Mouse (Mus musculus): ENCODE results near the gene Actl10. TPM values are rescaled to one million over a fixed set of nuclear protein-coding genes. Genes with fewer than 3 reads are reported as not detected.

Actl10 gene
- polyA plus RNA-seq, 1 experiment from 2014 or later = 0.55 TPM

DNA sequence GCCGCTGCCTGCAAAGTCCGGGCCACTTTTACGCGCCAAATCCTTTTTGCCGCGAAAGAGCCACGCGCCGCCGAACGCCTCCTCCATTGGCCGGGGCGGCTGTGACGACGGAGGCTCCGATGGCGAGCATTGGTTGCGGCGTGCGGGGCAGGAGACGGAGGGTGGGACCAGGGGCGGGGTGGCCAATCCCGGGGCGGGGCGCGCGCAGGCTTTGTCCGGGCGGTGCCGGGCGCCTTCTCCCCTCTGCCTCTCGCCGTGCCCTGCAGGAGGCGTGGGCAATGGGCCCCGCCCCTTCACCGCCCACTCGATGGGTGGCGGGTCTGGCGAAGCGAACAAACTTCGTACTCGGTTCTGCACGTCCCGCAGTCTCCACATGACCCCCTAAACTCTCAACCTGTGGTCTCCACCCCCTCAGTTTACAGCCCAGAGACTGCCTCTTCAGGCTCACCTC lies 18.3 kb downstream of the Actl10 start, which contains the start of gene E2f1:
Gene E2f1 (minus strand): TSS at position 57 of the 451 bp plus-strand sequence.
- H3K4me1 ChIP-seq (replicated peaks) = peaks cover 61% of the 10 kb centered on the region
- H3K27ac ChIP-seq = peak within 1 kb of the TSS; percentile 84
- WGBS = under 1% methylated on average over 44 of the region's 44 CpGs
- H3K4me2 ChIP-seq (replicated peaks) = peak within 1 kb of the TSS; percentile 90
- peak within 1 kb of the TSS; percentile 80 for H3K4me3 ChIP-seq (replicated peaks)
- peak; percentile 98 for ATAC-seq
- H3K27me3 ChIP-seq = no peaks in the 10 kb centered on the region
- H3K36me3 ChIP-seq = no peaks in the 10 kb centered on the region
- no peaks in the 10 kb centered on the region for H3K9me3 ChIP-seq
- H3K9ac ChIP-seq (replicated peaks) = peak within 1 kb of the TSS; percentile 75

DNA sequence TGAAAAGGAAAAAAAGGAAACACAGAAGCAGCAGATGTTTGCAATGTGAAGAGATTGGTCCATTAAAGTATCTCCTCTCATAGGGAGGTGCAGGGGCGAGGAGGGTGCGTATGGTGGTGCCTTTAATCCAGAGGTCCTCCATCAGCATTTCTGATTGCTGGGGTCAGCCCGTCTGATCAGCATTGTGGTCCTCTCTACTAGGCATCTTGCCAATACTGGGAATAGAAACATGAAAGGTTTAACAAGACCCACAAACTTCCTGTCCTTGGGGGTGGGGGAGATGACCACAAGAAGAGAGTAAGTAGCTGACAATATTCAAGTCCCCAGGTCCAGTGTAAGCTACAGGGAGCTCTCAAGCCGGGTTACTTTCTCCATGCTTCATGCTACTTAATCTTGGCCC lies 19.1 kb downstream of the Actl10 start:
- Histone ChIP-seq H3K36me3 (no peaks in the 10 kb centered on the region), H3K27me3 (no peaks in the 10 kb centered on the region), H3K27ac (no peak overlapping the region; the same call in 1 of the 2 replicates), H3K9ac (replicated peaks) (0 out of 2 replicates have a peak overlapping the region, but pooled peaks have one; percentile 66), H3K4me2 (replicated peaks) (peak overlapping the region; percentile 90; the same call in 1 of the 2 replicates), H3K4me3 (replicated peaks) (peak overlapping the region; percentile 80; the same call in 1 of the 2 replicates), H3K4me1 (replicated peaks) (peaks cover 53% of the 10 kb centered on the region), H3K9me3 (no peaks in the 10 kb centered on the region)
- no peak for ATAC-seq
- WGBS = 77% methylated on average over 4 of the region's 4 CpGs

DNA sequence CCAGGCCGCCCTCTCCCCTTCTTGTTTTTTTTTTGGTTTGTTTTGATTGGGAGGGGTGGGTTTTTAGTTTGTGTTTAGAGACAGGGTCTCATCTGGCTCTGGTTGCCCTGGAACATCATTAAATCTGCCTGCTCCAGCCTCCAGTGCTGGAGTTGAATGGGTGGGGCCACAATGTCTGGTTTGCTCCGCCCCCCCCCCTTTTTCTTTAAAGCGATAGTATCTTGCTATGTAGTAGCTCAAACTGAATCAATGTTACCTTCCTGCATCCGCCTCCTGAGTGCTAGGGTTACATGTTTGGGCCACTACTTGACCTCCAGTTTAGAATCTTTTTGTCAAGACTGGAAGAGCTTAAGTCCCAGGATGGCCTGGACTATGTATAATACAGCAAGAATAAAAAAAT lies 19.7 kb downstream of the Actl10 start:
- WGBS = 84% methylated on average over 4 of the region's 4 CpGs
- Histone ChIP-seq H3K27me3 (no peaks in the 10 kb centered on the region), H3K36me3 (no peaks in the 10 kb centered on the region), H3K9me3 (no peaks in the 10 kb centered on the region), H3K4me3 (replicated peaks) (no peak overlapping the region), H3K4me1 (replicated peaks) (peaks cover 49% of the 10 kb centered on the region), H3K4me2 (replicated peaks) (no peak overlapping the region), H3K27ac (peak overlapping the region; percentile 11; the same call in 1 of the 2 replicates), H3K9ac (replicated peaks) (no peak overlapping the region)
- no peak for ATAC-seq

DNA sequence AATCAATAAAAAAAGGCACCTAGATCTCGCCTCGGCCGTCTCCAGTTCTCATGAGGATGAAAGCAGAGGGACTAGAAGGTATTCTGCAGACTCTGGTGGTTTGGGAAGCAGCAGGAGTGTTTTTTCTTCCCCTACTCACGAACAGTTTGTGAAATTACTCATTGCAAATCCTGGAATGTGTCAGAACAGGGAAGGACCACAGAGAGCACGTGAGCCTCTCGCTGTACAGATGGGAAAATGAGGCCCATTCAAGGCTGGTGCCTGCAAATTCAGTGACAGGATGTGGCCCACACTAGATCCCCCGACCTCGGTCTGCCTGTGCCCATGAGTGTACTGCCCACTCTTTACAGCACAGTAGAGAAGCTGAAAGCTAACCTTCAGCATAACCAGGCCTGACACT lies 20.4 kb downstream of the Actl10 start:
- Histone ChIP-seq H3K9me3 (no peaks in the 10 kb centered on the region), H3K4me2 (replicated peaks) (no peak overlapping the region), H3K4me3 (replicated peaks) (no peak overlapping the region), H3K27me3 (no peaks in the 10 kb centered on the region), H3K9ac (replicated peaks) (0 out of 2 replicates have a peak overlapping the region, but pooled peaks have one; percentile 19), H3K36me3 (no peaks in the 10 kb centered on the region), H3K27ac (no peak overlapping the region), H3K4me1 (replicated peaks) (peaks cover 49% of the 10 kb centered on the region)
- 81% methylated on average over 8 of the region's 8 CpGs for WGBS
- ATAC-seq = no peak

DNA sequence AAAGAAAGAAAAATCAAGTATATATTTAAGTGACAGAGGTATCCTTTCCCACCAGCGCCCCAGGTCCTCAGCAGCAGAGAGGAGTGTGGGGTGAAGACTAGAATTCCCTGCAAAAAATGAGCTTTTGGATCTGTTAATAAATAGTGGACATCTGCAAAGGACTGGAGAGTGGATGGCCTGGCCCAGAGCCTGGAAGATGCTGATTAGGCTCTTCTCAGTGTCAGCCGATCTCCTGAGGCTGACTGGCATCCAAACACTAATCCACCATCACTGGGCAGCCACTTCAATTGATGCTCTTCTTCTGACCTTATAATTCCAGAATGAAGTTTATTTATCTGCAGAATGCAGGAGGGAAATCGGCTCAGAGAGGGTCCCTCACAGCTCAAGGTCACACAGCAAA lies 21.4 kb downstream of the Actl10 start:
- Histone ChIP-seq H3K4me2 (replicated peaks) (no peak overlapping the region), H3K27ac (no peak overlapping the region), H3K36me3 (no peaks in the 10 kb centered on the region), H3K9ac (replicated peaks) (no peak overlapping the region), H3K4me3 (replicated peaks) (no peak overlapping the region), H3K27me3 (no peaks in the 10 kb centered on the region), H3K9me3 (no peaks in the 10 kb centered on the region), H3K4me1 (replicated peaks) (peaks cover 49% of the 10 kb centered on the region)
- 70% methylated on average over 3 of the region's 3 CpGs for WGBS
- ATAC-seq = no peak

DNA sequence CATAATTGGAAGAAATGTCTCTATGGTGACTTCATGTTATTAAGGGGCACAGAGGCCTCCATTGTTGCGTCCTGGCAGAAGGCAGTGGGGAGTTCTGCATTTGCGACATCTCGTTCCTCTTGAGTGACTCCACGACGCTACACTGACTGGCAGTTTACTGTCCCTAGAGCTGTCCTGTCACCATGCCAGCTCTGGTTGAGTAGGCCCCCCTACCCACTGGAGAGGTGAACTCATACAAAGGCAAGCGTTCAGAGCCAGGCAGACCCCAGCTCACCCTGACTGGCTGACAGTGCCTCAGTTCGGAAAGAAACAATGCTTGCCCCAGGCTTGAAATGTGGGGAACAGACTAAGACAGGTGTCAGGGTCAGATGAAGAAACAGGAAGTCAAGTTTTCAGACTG lies 22.7 kb downstream of the Actl10 start:
- Histone ChIP-seq H3K9me3 (no peaks in the 10 kb centered on the region), H3K4me3 (replicated peaks) (no peak overlapping the region), H3K4me1 (replicated peaks) (peaks cover 37% of the 10 kb centered on the region), H3K9ac (replicated peaks) (no peak overlapping the region), H3K27me3 (no peaks in the 10 kb centered on the region), H3K27ac (0 out of 2 replicates have a peak overlapping the region, but pooled peaks have one; percentile 2), H3K36me3 (no peaks in the 10 kb centered on the region), H3K4me2 (replicated peaks) (no peak overlapping the region)
- WGBS = 46% methylated on average over 7 of the region's 7 CpGs
- no peak for ATAC-seq

DNA sequence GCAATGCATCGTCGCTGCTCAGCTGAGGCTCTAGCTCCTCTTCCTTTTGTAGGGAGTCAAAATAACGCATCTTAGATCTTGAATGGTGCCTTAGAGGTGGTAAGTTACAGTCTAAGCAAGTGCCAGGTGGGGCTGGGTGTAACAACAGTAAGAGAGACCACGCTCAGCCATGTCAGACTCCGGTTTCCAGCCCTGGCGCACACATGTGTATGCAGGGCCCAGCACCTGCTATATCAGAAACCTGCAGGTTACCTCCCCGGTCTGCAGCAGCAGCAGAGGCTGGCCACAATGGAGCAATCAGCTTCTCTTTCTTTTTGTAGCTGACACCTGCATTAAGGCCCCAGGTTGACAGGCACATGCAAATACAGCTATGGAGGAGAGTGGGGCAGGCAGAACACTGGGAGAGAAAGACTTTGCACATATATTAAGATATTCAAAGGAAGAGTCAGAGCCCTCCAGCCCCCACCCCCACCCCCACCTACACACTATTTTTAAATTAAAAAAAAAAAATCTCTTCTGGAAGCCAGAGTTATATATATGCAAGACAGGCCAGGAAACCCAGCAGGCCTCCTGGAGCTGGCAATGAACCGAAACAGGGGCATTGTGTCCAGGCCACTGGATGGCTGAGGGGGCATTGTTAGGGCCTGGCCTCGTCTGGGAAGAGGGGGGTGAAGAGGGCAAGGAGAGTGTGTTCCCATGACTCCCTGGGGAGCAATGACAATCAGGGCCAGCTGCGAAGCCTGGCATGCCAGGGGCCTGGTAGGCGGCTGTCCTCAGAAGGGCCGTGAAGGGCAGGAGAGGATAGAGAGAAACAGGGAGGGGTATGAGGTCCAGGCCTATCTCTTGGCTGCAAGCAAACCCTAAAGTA lies 25.5 kb downstream of the Actl10 start:
- peak overlapping the region; percentile 76 for H3K27ac ChIP-seq
- H3K4me2 ChIP-seq (replicated peaks) = no peak overlapping the region
- no peaks in the 10 kb centered on the region for H3K36me3 ChIP-seq
- H3K9me3 ChIP-seq = no peaks in the 10 kb centered on the region
- H3K4me3 ChIP-seq (replicated peaks) = no peak overlapping the region
- WGBS = 18% methylated on average over 12 of the region's 12 CpGs
- 0 out of 2 replicates have a peak overlapping the region, but pooled peaks have one; percentile 42 for H3K9ac ChIP-seq (replicated peaks)
- peak; percentile 85 for ATAC-seq
- H3K4me1 ChIP-seq (replicated peaks) = peaks cover 27% of the 10 kb centered on the region
- no peaks in the 10 kb centered on the region for H3K27me3 ChIP-seq

DNA sequence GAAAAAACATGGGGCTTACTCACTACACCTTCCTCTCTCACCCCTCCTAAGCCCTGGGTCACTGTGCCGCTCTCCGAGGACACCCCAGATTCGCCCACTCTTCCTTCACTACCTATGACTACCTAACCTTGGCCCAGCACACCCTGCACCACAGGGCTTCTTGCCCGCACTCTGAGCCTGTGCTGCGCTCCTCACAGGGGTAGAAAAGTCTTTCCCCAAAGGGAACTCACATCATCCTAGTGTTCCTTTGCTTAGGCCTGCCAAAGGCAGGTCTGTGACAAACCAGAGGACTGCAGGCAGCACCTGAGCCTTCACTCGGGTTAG lies 26.1 kb downstream of the Actl10 start:
- H3K27ac ChIP-seq = peak overlapping the region; percentile 76
- no peak overlapping the region for H3K4me2 ChIP-seq (replicated peaks)
- H3K4me3 ChIP-seq (replicated peaks) = no peak overlapping the region
- H3K27me3 ChIP-seq = no peaks in the 10 kb centered on the region
- 44% methylated on average over 6 of the region's 6 CpGs for WGBS
- peaks cover 27% of the 10 kb centered on the region for H3K4me1 ChIP-seq (replicated peaks)
- H3K9ac ChIP-seq (replicated peaks) = no peak overlapping the region
- no peaks in the 10 kb centered on the region for H3K36me3 ChIP-seq
- no peaks in the 10 kb centered on the region for H3K9me3 ChIP-seq
- ATAC-seq = peak; percentile 53; the same call in 1 of the 2 replicates

DNA sequence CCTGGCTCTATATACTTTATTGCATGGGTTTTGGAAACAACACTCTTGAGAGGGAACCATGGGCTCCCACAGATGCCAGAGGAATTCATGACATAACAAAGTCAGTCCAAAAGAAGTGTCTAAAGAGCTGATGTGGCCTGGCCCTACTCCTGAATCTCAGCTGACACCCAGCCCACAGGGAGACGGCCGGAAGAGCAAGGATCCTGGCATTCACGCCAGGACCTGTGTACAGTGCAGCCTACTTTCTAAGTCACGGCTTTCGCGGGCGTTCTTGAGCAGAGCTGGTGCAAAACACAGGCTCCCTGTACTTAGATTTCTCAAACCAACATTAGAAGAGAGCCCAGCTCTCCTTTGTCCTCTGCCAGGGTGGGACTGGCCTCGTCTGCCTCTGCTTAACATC lies 29.0 kb downstream of the Actl10 start:
- Histone ChIP-seq H3K9me3 (no peaks in the 10 kb centered on the region), H3K36me3 (no peaks in the 10 kb centered on the region), H3K4me2 (replicated peaks) (no peak overlapping the region), H3K27me3 (no peaks in the 10 kb centered on the region), H3K4me3 (replicated peaks) (no peak overlapping the region), H3K27ac (no peak overlapping the region), H3K9ac (replicated peaks) (no peak overlapping the region), H3K4me1 (replicated peaks) (peaks cover 44% of the 10 kb centered on the region)
- ATAC-seq = no peak
- 77% methylated on average over 8 of the region's 8 CpGs for WGBS

DNA sequence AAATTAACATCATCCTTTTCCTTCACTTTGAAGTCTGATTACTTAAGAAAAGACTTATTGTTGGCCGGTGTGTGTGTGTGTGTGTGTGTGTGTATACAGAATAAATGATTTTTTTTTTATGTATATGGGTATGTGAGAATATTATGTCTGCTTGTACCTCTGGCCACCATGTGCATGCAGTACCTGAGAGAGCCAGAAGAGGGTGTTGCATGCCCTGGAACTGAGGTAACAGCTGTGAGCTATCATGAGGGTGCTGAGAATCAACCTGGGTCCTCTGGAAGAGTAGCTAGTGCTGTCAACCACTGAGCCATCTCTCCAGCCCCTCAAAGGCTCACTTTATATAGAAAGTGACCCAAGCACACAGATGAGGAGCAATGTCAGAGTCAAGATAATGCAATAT lies 29.8 kb downstream of the Actl10 start:
- Histone ChIP-seq H3K4me3 (replicated peaks) (no peak overlapping the region), H3K36me3 (no peaks in the 10 kb centered on the region), H3K27me3 (no peaks in the 10 kb centered on the region), H3K4me1 (replicated peaks) (peaks cover 44% of the 10 kb centered on the region), H3K9ac (replicated peaks) (no peak overlapping the region), H3K27ac (no peak overlapping the region), H3K4me2 (replicated peaks) (no peak overlapping the region), H3K9me3 (no peaks in the 10 kb centered on the region)
- ATAC-seq = no peak
- WGBS = 100% methylated on average over 1 of the region's 1 CpGs

DNA sequence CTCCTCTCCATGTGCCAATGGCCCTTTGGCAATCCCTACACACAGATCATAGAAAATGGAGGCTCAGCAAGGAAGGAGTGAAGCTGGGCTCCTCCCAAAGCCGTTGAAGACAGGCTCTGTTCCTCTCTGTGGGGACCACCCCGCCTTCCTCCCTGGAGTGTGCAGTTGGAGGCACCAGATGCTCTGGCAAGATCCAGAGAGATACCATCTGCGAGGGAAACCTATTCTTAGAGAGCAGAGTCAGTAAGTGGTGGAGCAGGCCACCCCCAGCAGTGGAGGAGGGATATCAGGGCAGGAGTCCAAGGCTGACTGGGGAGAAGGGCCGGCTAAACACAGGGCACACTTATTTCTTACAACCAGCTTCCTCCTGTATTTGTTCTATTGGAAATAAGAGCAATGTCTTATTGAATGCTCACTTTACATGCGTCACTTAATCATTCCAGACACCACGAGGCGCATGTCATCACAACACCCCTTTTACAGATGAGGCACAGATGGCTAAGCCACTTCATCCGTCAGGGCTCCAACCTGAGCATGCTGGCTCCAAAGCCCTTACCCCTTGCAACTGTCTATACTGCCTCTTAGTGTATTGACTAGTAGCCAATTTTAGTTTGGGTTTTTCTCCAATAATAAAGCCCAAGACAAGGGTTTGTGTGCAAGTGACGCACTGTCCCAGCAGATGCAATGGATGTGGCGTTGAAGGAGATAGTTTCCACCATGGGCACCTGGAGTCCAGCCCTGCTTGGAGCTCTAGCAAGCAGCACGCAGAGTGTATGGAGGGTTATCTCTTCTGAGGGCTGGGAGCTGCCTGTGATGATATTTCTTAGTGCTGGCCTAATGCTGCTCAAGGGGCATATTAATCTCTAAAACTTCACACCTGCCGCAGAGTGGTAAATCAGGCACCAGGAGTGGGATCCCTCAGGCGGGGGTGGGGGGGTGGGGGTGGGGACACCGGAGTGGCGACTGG lies 32.6 kb downstream of the Actl10 start:
- 57% methylated on average over 15 of the region's 15 CpGs for WGBS
- H3K4me2 ChIP-seq (replicated peaks) = no peak overlapping the region
- H3K9ac ChIP-seq (replicated peaks) = no peak overlapping the region
- peaks cover 28% of the 10 kb centered on the region for H3K4me1 ChIP-seq (replicated peaks)
- H3K36me3 ChIP-seq = 0 out of 2 replicates have a peak, but pooled peaks cover 3% of the 10 kb centered on the region
- no peaks in the 10 kb centered on the region for H3K9me3 ChIP-seq
- H3K4me3 ChIP-seq (replicated peaks) = no peak overlapping the region
- ATAC-seq = peak; percentile 72
- H3K27me3 ChIP-seq = no peaks in the 10 kb centered on the region
- H3K27ac ChIP-seq = peak overlapping the region; percentile 49; the same call in 1 of the 2 replicates

All from midbrain, embryonic 13.5 days (tissue).